Mouse (Mus musculus) cortical plate, adult 2 months (tissue): ENCODE measurements around the gene Ric8b.

ENCODE experiments used
- CTCF ChIP-seq: fragments of 200-500 bp; IDR thresholded peaks from 2 replicates; pipeline ENCODE4 v1.5.1; 2011; ENCODE audit warnings: mild to moderate bottlenecking, control low read depth, low read length; ENCODE audit not compliant: insufficient read depth; ENCODE audit errors: extremely low read depth
- POLR2A ChIP-seq: fragments of 200-500 bp; IDR thresholded peaks from 2 replicates; pipeline ENCODE4 v1.6.1; 2011; ENCODE audit warnings: mild to moderate bottlenecking, low read length, control low read depth; ENCODE audit not compliant: insufficient read depth; ENCODE audit errors: extremely low read depth

- TF ChIP-seq CTCF (no peak), POLR2A (no peak)
Measured at GRCm38 (mm10) chr10:84910194-84910593, 7.2 kb upstream of the Ric8b start.
